Mouse (Mus musculus): Measurements from ENCODE around the gene Grhpr.

GRCm38 (mm10) chr4:44973871-44974270 is 7.3 kb upstream of the Grhpr start:
- TF ChIP-seq POLR2A (IDR thresholded peaks at IDR 0.05; ENCODE audit: low read depth, low read length) (no peak), GABPA (IDR thresholded peaks at IDR 0.05; ENCODE audit: insufficient replicate concordance, low read depth, low read length) (no peak), CTCF (conservative IDR thresholded peaks at IDR 0.05 in 1 of 2, IDR thresholded peaks at IDR 0.05 in 1 of 2; ENCODE audit: low read depth in 2 of 2, low read length in 2 of 2) (no peak), NELFE (IDR thresholded peaks at IDR 0.05; ENCODE audit: low read depth, low read length) (no peak)
